Mouse (Mus musculus) limb, embryonic 13.5 days (tissue): ENCODE data around the gene Cnnm4. TPM values are rescaled to one million over a fixed set of nuclear protein-coding genes. Genes with fewer than 3 reads are reported as not detected.
A peak's percentile ranks its signal among the peaks of the same experiment; 100 is the strongest.

ENCODE experiments used
- ATAC-seq: fragments of 200-750 bp; cut with Nextera tagmentation; 2 replicates; pipeline ENCODE4 v1.8.0; 2017; ENCODE audit warnings: low read depth, moderate number of reproducible peaks, moderate TSS enrichment; ENCODE audit not compliant: low FRiP score
- H3K27ac ChIP-seq: fragments of 300-500 bp; sonication (generic); 2 replicates; pipeline ENCODE4 v1.5.1; 2015; ENCODE audit warnings: inconsistent platforms, mild to moderate bottlenecking, moderate library complexity
- H3K27me3 ChIP-seq: fragments of 300-500 bp; sonication (generic); 2 replicates; pipeline ENCODE4 v1.6.1; 2015; ENCODE audit warnings: mild to moderate bottlenecking, inconsistent platforms
- H3K36me3 ChIP-seq: fragments of 300-500 bp; sonication (generic); 2 replicates; pipeline ENCODE4 v1.6.1; 2015; ENCODE audit warnings: inconsistent platforms, mild to moderate bottlenecking, moderate library complexity
- H3K4me1 ChIP-seq: fragments of 300-500 bp; sonication (generic); 2 replicates; pipeline ENCODE4 v1.6.1; 2015; ENCODE audit warnings: inconsistent platforms
- H3K4me2 ChIP-seq: fragments of 300-500 bp; sonication (generic); replicated peaks from 2 replicates; pipeline ENCODE4 v1.6.1; 2015; ENCODE audit warnings: inconsistent platforms, mild to moderate bottlenecking, moderate library complexity
- H3K4me3 ChIP-seq: fragments of 300-500 bp; sonication (generic); 2 replicates; pipeline ENCODE4 v1.5.1; 2015; ENCODE audit warnings: moderate library complexity, mild to moderate bottlenecking, inconsistent platforms
- H3K9ac ChIP-seq: fragments of 300-500 bp; sonication (generic); 2 replicates; pipeline ENCODE4 v1.6.1; 2015; ENCODE audit warnings: mild to moderate bottlenecking, inconsistent platforms
- H3K9me3 ChIP-seq: fragments of 300-500 bp; sonication (generic); 2 replicates; pipeline ENCODE4 v1.6.1; 2016; ENCODE audit warnings: inconsistent platforms
- WGBS: fragments of 180-500 bp; shearing (Covaris S2); methylation state at CpG from one replicate; pipeline ENCODE4 v1.1.7; 2015; 5-methylcytosine and 5-hydroxymethylcytosine counted together
- polyA plus RNA-seq: library from polyadenylated mRNA; unstranded; fragments of >200 nt; fragmentation: Nextera tagmentation; extraction: Ambion mirVana; gene quantifications from 2 replicates; pipeline ENCODE4 v1.2.1, GENCODE M21; 2015

The Cnnm4 gene
- polyA plus RNA-seq, 1 experiment from 2014 or later: 20.4 TPM

DNA sequence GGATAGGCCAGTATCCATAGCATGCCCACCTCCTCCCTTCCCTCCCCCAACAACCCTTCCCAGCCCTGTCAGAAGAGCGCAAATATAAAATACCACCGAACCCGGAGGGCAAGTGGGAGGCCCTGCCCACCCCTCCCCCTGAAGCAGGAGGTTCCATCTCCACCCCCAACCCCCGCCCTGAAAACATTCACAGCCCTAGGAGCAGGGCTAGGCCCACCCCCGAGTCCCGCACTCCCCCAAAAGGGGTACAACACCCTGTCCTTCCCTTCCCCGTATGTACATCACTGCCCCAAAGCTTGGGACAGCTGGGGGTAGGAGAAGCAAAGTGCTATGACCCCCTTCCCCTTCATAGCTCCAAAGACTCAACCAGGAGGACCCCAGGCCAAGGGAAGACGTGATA, 77.4 kb downstream of the Cnnm4 start:
- Histone ChIP-seq H3K4me3 (no peak overlapping the region), H3K4me2 (peak overlapping the region; percentile 27), H3K27ac (peak overlapping the region; percentile 52; the same call in 1 of the 2 replicates), H3K36me3 (peaks cover 62% of the 10 kb centered on the region), H3K9me3 (no peaks in the 10 kb centered on the region), H3K9ac (peak overlapping the region; percentile 35; the same call in 1 of the 2 replicates), H3K27me3 (no peaks in the 10 kb centered on the region), H3K4me1 (peaks cover 53% of the 10 kb centered on the region)
- 41% methylated on average over 8 of the region's 8 CpGs for WGBS
- no peak for ATAC-seq

DNA sequence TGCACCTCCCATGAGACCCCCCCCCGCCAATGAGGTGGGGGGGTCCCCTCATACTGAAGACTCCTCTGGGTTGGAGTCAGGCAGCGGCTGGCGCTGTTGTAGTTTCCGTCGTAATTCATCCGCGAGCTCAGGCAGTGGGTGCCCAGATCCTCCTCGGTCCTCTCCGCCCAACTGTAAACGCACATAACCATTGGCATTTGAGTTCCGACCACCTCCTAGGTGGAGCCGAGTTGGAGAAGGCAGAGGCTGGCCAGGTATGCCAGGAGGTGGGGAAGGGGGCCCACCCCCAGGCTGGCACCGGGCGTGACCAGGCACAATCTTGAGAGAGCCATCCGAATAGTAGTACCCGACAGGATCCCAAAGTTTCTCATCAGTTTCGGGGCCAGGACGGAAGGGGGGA, 78.1 kb downstream of the Cnnm4 start:
- Histone ChIP-seq H3K4me3 (no peak overlapping the region), H3K36me3 (peaks cover 66% of the 10 kb centered on the region), H3K9ac (peak overlapping the region; percentile 35; the same call in 1 of the 2 replicates), H3K27ac (peak overlapping the region; percentile 52; the same call in 1 of the 2 replicates), H3K4me2 (peak overlapping the region; percentile 27), H3K4me1 (peaks cover 55% of the 10 kb centered on the region), H3K27me3 (no peaks in the 10 kb centered on the region), H3K9me3 (no peaks in the 10 kb centered on the region)
- 75% methylated on average over 18 of the region's 18 CpGs for WGBS
- no peak for ATAC-seq

DNA sequence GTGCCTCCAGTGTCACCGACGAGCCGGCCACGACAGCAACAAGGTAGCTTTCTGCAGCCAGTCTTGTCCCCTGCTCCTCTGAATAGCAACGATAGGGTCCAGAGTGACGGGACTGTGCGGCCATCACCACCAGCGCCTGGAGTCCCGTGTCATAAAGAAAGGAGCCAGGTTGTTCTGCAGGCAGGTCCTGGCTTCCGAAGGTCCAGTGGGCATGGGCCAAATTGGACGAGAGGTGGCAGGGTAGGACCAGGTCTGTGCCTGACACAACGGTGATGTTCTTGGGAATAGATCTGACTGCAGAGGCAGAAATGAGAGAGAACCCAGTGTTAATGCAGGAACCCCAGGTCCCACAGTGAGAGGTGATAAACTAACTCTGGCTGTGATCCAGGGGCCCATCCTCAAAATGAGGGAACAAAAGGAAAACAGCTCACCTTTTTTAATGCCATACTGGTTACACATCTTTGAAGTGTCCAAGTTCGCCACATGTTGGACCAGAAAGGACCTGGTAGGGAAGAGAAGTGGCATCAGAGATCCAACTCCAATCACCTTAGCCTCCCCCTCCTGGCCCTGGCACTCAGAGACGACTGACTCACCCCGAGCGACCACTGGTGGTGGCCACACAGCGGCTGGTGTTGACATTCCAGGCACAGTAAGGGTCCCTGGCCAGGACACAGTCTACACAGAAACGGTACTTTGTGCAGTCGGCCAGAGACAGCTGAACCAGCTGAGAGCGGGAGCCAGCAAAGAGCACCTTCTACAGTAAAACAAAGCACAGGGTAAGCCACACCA, 78.8 kb downstream of the Cnnm4 start:
- no peak overlapping the region for H3K4me2 ChIP-seq
- peaks cover 74% of the 10 kb centered on the region for H3K36me3 ChIP-seq
- H3K9ac ChIP-seq: no peak overlapping the region
- H3K27me3 ChIP-seq: no peaks in the 10 kb centered on the region
- no peak overlapping the region for H3K4me3 ChIP-seq
- 77% methylated on average over 20 of the region's 20 CpGs for WGBS
- no peak overlapping the region for H3K27ac ChIP-seq
- ATAC-seq: no peak
- peaks cover 63% of the 10 kb centered on the region for H3K4me1 ChIP-seq
- no peaks in the 10 kb centered on the region for H3K9me3 ChIP-seq

DNA sequence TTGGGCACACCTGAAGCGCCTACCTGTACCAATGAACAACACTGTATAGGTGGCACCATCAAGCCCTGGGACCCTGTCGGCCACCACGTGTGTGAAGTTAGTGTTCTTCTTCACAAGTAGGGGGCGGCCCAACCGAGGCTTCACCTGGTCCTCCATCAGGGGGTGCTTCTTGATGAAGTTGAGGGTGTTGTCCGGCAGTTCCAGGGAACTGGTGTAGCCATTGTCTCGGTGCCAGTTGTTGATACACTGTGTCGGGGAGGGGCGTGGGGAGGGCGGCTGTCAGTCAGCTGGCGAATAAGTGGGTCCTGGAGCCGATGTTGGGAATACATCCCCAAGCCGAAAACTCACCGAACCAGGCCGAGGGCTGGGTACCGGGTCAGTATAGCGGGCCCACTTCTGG, 80.5 kb downstream of the Cnnm4 start:
- Histone ChIP-seq H3K4me1 (peaks cover 57% of the 10 kb centered on the region), H3K4me2 (no peak overlapping the region), H3K4me3 (no peak overlapping the region), H3K9me3 (no peaks in the 10 kb centered on the region), H3K27ac (no peak overlapping the region), H3K36me3 (peaks cover 77% of the 10 kb centered on the region), H3K9ac (no peak overlapping the region), H3K27me3 (no peaks in the 10 kb centered on the region)
- WGBS: 88% methylated on average over 17 of the region's 17 CpGs
- no peak for ATAC-seq

DNA sequence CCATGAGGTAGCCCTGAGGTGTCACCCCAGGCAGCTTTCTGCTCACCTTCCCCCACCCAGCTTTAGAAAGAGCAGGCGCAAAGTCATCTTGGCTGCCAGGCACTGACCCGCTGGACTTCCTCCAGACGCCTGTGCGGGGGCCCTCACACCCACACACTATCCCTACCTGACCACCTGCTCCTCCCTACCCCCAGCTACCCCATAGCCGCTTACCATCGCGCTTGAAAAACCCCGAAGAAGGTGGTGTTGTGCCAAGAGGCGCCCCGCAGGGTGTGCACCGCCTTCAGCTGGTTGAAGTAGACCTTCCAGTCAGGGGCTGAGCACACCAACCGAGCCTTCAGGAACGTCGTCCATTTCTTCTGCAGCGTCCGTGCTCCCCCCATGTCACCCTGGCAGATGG, 81.1 kb downstream of the Cnnm4 start:
- no peak for ATAC-seq
- 88% methylated on average over 16 of the region's 16 CpGs for WGBS
- Histone ChIP-seq H3K4me2 (no peak overlapping the region), H3K36me3 (peaks cover 77% of the 10 kb centered on the region), H3K4me3 (no peak overlapping the region), H3K4me1 (peaks cover 54% of the 10 kb centered on the region), H3K9me3 (no peaks in the 10 kb centered on the region), H3K27me3 (no peaks in the 10 kb centered on the region), H3K27ac (no peak overlapping the region), H3K9ac (no peak overlapping the region)

DNA sequence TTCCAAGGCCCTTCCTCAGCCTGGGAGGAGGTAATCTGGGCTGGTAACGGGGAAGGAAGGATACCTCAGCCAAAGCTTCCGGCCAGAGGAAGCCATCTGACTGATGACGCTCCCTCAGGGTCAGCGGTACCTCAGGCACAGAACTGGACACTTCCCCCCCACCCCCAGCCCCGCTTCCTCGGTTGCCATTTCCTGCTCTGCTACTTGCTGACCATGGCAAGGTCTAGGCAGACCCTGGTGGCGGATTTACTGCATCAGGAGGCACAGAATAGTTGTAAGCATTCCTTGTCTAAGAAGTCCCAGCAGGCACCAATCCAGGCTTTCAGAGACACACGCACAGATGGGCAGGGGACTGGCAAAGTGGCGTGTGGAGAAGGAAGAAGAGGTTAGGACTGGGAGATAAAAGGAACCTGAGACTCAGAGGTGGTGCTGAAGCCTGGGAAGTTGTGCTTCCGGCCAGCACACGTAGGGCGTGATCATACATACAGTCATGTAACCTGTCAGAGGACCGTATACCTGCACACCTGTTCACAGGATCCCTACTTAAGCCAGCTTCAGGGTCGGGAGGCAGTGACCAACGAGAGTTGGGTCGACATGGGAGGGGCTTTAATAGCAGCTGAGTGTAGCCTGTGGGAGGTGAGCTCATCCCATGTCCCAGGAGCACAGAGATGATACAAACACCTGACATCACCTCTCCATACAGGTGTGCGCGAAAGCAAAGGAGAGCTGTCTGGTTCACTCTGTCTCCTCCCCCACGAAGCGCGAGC, 83.4 kb downstream of the Cnnm4 start:
- no peak for ATAC-seq
- H3K9me3 ChIP-seq: no peaks in the 10 kb centered on the region
- peaks cover 46% of the 10 kb centered on the region for H3K4me1 ChIP-seq
- 0 out of 2 replicates have a peak overlapping the region, but pooled peaks have one; percentile 100 for H3K27ac ChIP-seq
- H3K36me3 ChIP-seq: peaks cover 58% of the 10 kb centered on the region
- H3K4me3 ChIP-seq: peak overlapping the region; percentile 94
- peak overlapping the region; percentile 98 for H3K4me2 ChIP-seq
- WGBS: 68% methylated on average over 21 of the region's 21 CpGs
- H3K9ac ChIP-seq: peak overlapping the region; percentile 98
- no peaks in the 10 kb centered on the region for H3K27me3 ChIP-seq

DNA sequence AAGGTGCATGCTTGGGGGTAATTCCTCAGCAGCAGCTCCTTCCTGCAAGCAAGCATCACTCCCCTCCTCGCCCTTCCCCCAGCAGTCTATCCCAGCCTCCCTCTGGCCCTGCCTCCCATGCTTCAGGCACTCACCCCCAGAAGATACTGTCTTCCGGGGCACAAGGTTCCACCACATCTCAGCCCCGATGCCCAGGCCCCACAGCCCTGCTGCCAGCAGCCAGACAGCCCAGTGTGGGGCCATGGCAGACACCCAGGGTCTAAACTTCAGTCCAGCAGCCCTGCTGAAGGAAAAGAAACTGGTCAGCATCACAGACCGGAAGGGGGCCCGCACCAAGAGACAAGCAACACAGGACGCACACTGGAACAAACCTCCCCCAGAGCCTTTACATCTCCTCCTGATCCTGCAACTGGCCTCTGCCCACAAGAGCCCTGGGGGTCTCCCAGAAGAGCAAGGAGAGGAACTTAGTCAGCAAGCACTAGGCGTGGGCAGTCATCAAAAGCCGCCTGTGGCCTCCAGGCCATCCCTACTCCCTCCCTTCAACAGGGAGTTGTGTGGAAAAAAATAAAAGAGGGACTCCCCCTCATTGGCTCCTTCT, 84.5 kb downstream of the Cnnm4 start:
- Histone ChIP-seq H3K9me3 (no peaks in the 10 kb centered on the region), H3K4me1 (peaks cover 44% of the 10 kb centered on the region), H3K36me3 (peaks cover 47% of the 10 kb centered on the region), H3K4me3 (peak overlapping the region; percentile 94), H3K27ac (peak overlapping the region; percentile 100), H3K9ac (peak overlapping the region; percentile 98), H3K4me2 (peak overlapping the region; percentile 98), H3K27me3 (no peaks in the 10 kb centered on the region)
- no peak for ATAC-seq
- WGBS: 0% methylated on average over 8 of the region's 8 CpGs

DNA sequence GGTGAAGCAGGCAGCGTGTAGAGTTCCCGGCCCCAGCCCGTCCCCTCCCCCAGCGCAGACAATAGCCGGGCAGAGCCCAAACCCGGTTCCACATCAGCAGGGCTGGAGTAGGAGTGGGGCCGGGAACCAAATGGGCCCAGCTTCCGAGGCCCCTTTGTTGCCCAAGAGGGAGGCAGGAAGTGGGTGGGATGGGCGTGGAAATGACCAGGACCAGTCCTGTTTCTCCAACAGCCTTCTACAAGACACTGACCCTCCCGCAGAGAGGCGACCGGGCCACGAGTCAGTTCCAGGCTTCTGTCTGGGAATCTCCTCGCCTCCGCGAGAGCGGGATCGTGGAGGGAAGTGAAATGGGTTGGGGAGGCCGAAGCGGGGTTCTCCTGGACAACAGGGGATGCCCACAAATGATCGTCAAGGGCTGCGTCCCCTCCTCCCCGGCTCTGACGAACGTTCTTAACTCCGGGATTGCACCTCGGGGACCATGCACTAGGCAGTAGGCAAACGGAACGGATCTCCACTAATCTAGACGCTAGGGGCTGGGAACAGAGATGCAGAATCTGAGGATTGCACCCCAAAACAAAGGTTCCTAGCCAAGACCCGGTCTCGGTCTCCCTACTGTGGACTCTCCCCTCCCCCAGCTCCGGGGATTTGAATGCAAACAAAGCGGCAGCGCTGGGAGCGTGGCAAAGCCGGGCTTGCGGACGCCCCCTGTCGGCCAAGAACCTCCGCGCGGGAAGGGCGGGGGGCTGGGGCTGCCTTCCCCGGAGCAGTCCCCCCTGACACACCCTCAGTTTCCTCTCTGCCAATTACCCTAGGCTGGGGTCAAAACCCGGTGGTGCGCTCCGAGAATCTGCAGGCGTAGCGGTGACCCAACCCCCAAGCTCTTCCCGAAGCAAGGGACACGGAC, 85.4 kb downstream of the Cnnm4 start:
- under 1% methylated on average over 52 of the region's 52 CpGs for WGBS
- peaks cover 38% of the 10 kb centered on the region for H3K36me3 ChIP-seq
- H3K4me2 ChIP-seq: peak overlapping the region; percentile 98
- no peaks in the 10 kb centered on the region for H3K27me3 ChIP-seq
- peaks cover 49% of the 10 kb centered on the region for H3K4me1 ChIP-seq
- peak overlapping the region; percentile 94 for H3K4me3 ChIP-seq
- H3K9me3 ChIP-seq: no peaks in the 10 kb centered on the region
- peak overlapping the region; percentile 98 for H3K9ac ChIP-seq
- ATAC-seq: peak; percentile 83
- H3K27ac ChIP-seq: peak overlapping the region; percentile 100

DNA sequence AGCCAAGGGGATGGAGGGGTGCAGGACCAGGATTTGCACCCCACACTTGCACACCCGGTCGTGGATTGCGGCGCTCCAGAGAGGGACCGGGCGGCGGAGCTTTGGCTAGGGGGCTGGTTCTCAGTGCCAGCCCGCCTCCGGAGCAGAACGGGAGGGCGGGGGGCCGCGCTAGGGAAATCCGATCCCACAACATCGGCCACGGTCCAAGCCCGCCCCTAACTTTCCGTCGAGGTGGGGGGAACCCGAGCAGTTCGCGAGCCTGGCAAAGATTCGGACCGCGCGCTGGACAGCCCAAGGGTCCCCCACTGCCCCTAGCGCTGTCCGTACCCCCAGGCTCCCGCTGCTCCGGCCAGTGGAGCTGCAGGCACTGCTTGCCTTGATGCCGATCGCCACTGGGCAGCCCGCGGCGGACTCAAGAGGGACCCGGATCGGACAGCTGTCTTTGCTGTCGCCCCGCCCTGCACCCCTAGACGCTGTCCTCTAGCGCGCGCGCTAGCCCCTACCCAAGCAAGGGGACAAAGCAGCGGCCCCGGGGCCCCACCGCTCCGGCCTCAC, 86.1 kb downstream of the Cnnm4 start:
- H3K4me3 ChIP-seq: peak overlapping the region; percentile 94
- no peaks in the 10 kb centered on the region for H3K27me3 ChIP-seq
- H3K27ac ChIP-seq: peak overlapping the region; percentile 100
- 1% methylated on average over 47 of the region's 48 CpGs for WGBS
- ATAC-seq: peak; percentile 89
- H3K9ac ChIP-seq: peak overlapping the region; percentile 98
- no peaks in the 10 kb centered on the region for H3K9me3 ChIP-seq
- H3K36me3 ChIP-seq: peaks cover 30% of the 10 kb centered on the region
- H3K4me2 ChIP-seq: peak overlapping the region; percentile 98
- H3K4me1 ChIP-seq: peaks cover 49% of the 10 kb centered on the region
